Mouse (Mus musculus) bone marrow macrophage, adult 2 months (primary cell): ENCODE measurements around the gene Cd38.

ENCODE experiments used
- CTCF ChIP-seq: IDR thresholded peaks from 2 replicates; pipeline ENCODE4 v1.5.1; 2012; ENCODE audit warnings: low read depth, mild to moderate bottlenecking, low read length, moderate library complexity
- POLR2A ChIP-seq: IDR thresholded peaks from 2 replicates; pipeline ENCODE4 v1.6.1; 2012; ENCODE audit warnings: mild to moderate bottlenecking, low read depth, low read length, borderline replicate concordance

DNA sequence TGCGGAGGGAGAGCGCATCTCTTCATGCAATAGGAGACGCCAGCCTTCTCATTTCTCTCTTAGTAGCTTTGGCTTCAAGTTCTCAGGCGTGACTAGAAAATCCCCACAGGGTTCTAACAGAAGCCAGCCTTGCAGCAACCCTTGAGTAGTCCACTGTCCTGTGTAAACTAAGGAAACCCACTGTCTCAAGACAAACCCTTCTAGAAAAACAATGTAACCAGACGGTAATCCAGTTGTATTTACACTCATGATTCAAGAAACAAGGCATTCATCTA is 26.4 kb upstream of the Cd38 start:
- TF ChIP-seq POLR2A (no peak), CTCF (no peak)
